Mouse (Mus musculus) spleen, postnatal 10 days (tissue): Measurements from ENCODE around the gene Sppl2a.
"Not testable (repeated sequence)": the region's sequence is repeated elsewhere in the genome, so short reads cannot be mapped to it uniquely, and the experiment has no call there.

Source experiments
- DNase-seq, 2 experiments: peaks; one replicate each; pipeline ENCODE4 v3.0.0; 2021 to 2022; ENCODE audit warnings: low spot score in 2 of 2

The Sppl2a gene

GRCm38 (mm10) chr2:126894245-126894644 lies 38.8 kb downstream of the Sppl2a start:
- DNase-seq: no peak

- no peak for DNase-seq
Observed at GRCm38 (mm10) chr2:126892316-126892715, 40.7 kb downstream of the Sppl2a start.

GRCm38 (mm10) chr2:126891743-126892142 lies 41.3 kb downstream of the Sppl2a start:
- no peak for DNase-seq

GRCm38 (mm10) chr2:126887141-126887540 lies 45.9 kb downstream of the Sppl2a start:
- no peak for DNase-seq

- DNase-seq: no peak
Observed at GRCm38 (mm10) chr2:126885871-126886270, 47.2 kb downstream of the Sppl2a start.

GRCm38 (mm10) chr2:126882711-126883110 lies 50.3 kb downstream of the Sppl2a start:
- not testable (repeated sequence) for DNase-seq

- DNase-seq: no peak
Observed at GRCm38 (mm10) chr2:126877991-126878390, 55.0 kb downstream of the Sppl2a start.

DNA sequence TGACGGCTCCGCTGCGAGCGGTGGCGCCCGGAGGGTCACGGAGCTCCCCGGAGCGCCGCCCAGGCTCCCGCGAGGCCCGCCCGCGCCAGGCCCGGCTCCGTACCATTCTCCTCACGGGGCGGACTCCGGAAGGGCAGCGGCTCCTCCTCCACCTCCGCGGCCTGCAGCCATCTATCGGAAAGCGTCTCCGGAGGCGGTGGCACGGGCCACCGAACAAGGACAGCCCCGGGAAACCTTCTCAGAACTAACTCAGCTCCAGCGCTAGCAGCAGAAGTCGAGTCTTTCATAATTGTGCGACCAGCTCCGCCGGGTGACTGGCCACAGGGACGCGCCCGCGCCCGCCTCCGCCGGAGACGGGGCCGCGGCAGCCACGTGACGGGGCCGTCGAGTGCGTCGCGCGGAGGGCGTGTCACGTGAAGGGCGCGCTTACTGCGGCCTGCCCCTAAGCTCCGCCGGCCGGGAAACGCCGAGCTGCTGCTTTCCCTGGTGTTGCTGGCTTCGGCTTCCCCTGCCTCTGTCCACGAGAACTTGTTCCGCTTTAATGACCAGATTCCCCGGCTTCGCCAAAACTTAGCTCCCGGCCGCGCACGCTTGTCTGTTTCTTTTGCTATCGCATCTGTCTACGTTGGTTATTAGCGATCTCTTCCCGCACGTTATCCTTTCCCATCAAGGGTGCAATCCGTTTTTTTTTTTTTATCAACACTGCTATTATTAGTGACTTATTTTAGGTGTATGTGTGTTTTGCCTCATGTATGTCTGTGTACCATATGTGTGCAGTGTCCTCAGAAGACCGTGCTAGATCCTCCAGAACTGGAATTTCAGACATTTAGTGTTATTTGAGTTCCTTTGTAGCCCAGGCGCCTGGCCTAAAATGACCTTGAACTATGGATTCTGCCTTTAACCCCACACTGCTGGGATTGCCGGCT lies 56.9 kb downstream of the Sppl2a start, which contains the start of gene Trpm7:
TSS of gene Trpm7 (minus strand) at position 360 of the 926 bp plus-strand sequence.
- peak; percentile 90 to 92 for DNase-seq

DNA sequence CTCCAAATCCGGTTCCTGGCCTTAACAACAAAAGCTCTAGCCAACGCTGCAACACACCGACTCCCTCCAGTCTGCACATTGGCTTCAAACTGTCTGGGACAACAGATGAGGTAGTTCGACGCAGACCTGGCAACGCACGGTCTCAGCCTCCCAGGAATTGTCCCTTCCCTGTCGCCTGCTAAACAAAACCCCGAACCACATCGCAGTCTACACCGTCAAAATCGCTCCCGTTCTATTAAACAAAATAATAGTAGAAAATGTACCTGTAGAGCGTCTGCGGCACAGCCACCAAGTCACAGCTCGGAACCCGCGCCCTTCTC lies 57.6 kb downstream of the Sppl2a start:
- DNase-seq: peak in 1 of 2 experiments; percentile 54

GRCm38 (mm10) chr2:126874809-126875515 lies 58.1 kb downstream of the Sppl2a start:
- DNase-seq: peak; percentile 32 to 35

DNA sequence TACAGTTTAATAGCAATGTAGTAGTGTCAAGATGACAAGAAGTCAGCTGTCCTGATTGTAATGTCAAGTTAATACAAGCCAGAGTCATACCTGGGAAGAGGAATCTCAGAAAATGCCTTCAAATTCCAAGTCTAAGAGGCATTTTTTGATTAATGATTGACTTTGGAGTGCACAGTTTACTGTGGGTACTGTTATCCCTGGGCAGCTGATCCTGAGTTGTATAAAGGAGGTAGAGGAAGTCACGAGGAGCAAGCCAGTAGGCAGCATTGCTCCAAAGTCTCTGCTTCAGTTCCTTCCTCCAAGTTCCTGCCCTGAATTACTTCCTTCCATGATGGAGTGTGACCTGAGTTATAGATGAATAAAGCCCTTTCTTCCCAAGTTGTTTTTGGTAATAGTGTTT lies 66.7 kb downstream of the Sppl2a start:
- no peak for DNase-seq

GRCm38 (mm10) chr2:126865501-126866199 lies 67.4 kb downstream of the Sppl2a start:
- DNase-seq: no peak

DNA sequence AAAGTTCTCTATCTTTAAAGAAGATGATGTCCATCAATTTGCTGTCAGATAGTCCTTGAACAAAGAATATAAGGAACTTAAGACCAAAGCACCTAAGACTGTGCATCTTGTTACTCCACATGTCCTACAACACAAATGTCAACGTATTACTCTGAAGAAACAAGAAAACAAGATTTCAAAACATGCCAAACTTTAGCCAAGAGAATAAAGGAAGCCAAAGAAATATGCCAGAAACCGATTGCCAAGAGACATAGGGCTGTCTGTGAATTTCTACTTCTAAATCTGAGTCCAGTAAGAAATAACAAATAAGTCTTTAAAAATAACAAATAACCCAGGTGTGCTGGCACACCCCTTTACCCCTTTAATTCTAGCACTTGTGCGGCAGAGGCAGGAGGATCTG lies 68.0 kb downstream of the Sppl2a start:
- no peak for DNase-seq

DNA sequence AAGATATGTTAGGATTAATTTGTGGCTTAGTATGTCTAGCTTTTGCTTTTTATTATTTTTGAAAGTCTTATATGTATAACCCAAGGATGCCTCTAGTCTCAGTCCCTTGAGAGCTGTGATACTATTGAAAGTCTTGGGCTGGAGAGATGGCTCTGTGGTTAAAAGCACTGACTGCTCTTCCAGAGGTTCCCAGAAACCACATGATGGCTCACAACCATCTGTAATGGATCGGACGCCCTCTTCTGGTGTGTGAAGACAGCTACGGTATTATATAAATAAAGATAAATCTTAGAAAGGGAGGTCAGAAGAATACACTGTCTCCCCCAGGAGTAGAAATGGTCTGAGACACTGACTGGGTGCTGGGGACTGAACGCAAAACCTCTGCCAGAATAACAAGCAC lies 88.3 kb downstream of the Sppl2a start:
- DNase-seq: no peak
